Mouse (Mus musculus): ENCODE measurements around the gene Adamts20. TPM values are rescaled to one million over a fixed set of nuclear protein-coding genes. Genes with fewer than 3 reads are reported as not detected.
"Not testable (repeated sequence)": the region's sequence is repeated elsewhere in the genome, so short reads cannot be mapped to it uniquely, and the experiment has no call there.

Adamts20 gene
- polyA plus RNA-seq, 1 experiment from 2014 or later, result 5.6 TPM

- ATAC-seq (ENCODE audit: low read depth), result peak; percentile 92
- Histone ChIP-seq H3K9me3 (ENCODE audit: control insufficient read depth, low read length) (no peaks in the 10 kb centered on the region), H3K27ac (ENCODE audit: low read depth, low read length) (peak overlapping the region; percentile 55; the same call in 1 of the 2 replicates), H3K9ac (replicated peaks; ENCODE audit: low read depth, low read length) (peak overlapping the region; percentile 72), H3K36me3 (ENCODE audit: control insufficient read depth, insufficient read depth, low read length) (no peaks in the 10 kb centered on the region), H3K4me3 (ENCODE audit: low read depth, low read length) (peak overlapping the region; percentile 70), H3K4me2 (ENCODE audit: low read depth, low read length) (peak overlapping the region; percentile 99), H3K4me1 (ENCODE audit: control insufficient read depth, insufficient read depth, low read length) (peaks cover 3% of the 10 kb centered on the region; the same call in 1 of the 2 replicates), H3K27me3 (ENCODE audit: control insufficient read depth, insufficient read depth, low read length) (no peaks in the 10 kb centered on the region)
- WGBS, result under 1% methylated on average over 36 of the region's 65 CpGs
Measured at GRCm38 (mm10) chr15:94404071-94404545, 61.1 kb downstream of the Adamts20 start.

GRCm38 (mm10) chr15:94403461-94404070 lies 61.7 kb downstream of the Adamts20 start:
- peaks cover 3% of the 10 kb centered on the region; the same call in 1 of the 2 replicates for H3K4me1 ChIP-seq (ENCODE audit: control insufficient read depth, insufficient read depth, low read length)
- peak overlapping the region; percentile 70 for H3K4me3 ChIP-seq (ENCODE audit: low read depth, low read length)
- H3K27me3 ChIP-seq (ENCODE audit: control insufficient read depth, insufficient read depth, low read length), result no peaks in the 10 kb centered on the region
- no peaks in the 10 kb centered on the region for H3K9me3 ChIP-seq (ENCODE audit: control insufficient read depth, low read length)
- no peaks in the 10 kb centered on the region for H3K36me3 ChIP-seq (ENCODE audit: control insufficient read depth, insufficient read depth, low read length)
- H3K9ac ChIP-seq (replicated peaks; ENCODE audit: low read depth, low read length), result peak overlapping the region; percentile 72
- WGBS, result 1% methylated on average over 34 of the region's 34 CpGs
- ATAC-seq (ENCODE audit: low read depth), result peak; percentile 68; the same call in 1 of the 2 replicates
- peak overlapping the region; percentile 55; the same call in 1 of the 2 replicates for H3K27ac ChIP-seq (ENCODE audit: low read depth, low read length)
- H3K4me2 ChIP-seq (ENCODE audit: low read depth, low read length), result peak overlapping the region; percentile 99

GRCm38 (mm10) chr15:94403018-94403417 lies 62.2 kb downstream of the Adamts20 start:
- no peaks in the 10 kb centered on the region for H3K27me3 ChIP-seq (ENCODE audit: control insufficient read depth, insufficient read depth, low read length)
- 2% methylated on average over 15 of the region's 15 CpGs for WGBS
- peak overlapping the region; percentile 99 for H3K4me2 ChIP-seq (ENCODE audit: low read depth, low read length)
- no peak for ATAC-seq (ENCODE audit: low read depth)
- H3K9me3 ChIP-seq (ENCODE audit: control insufficient read depth, low read length), result no peaks in the 10 kb centered on the region
- H3K4me1 ChIP-seq (ENCODE audit: control insufficient read depth, insufficient read depth, low read length), result peaks cover 3% of the 10 kb centered on the region; the same call in 1 of the 2 replicates
- peak overlapping the region; percentile 70 for H3K4me3 ChIP-seq (ENCODE audit: low read depth, low read length)
- H3K27ac ChIP-seq (ENCODE audit: low read depth, low read length), result no peak overlapping the region
- peak overlapping the region; percentile 72 for H3K9ac ChIP-seq (replicated peaks; ENCODE audit: low read depth, low read length)
- H3K36me3 ChIP-seq (ENCODE audit: control insufficient read depth, insufficient read depth, low read length), result no peaks in the 10 kb centered on the region

- 43% methylated on average over 7 of the region's 7 CpGs for WGBS
- Histone ChIP-seq H3K36me3 (ENCODE audit: control insufficient read depth, insufficient read depth, low read length) (no peaks in the 10 kb centered on the region), H3K4me2 (ENCODE audit: low read depth, low read length) (no peak overlapping the region)
Measured at GRCm38 (mm10) chr15:94392737-94393136, 72.5 kb downstream of the Adamts20 start.

GRCm38 (mm10) chr15:94390127-94390526 lies 75.1 kb downstream of the Adamts20 start:
- H3K9ac ChIP-seq (replicated peaks; ENCODE audit: low read depth, low read length); H3K27ac ChIP-seq (ENCODE audit: low read depth, low read length); H3K36me3 ChIP-seq (ENCODE audit: control insufficient read depth, insufficient read depth, low read length); H3K4me2 ChIP-seq (ENCODE audit: low read depth, low read length); H3K4me3 ChIP-seq (ENCODE audit: low read depth, low read length); H3K9me3 ChIP-seq (ENCODE audit: control insufficient read depth, low read length); H3K27me3 ChIP-seq (ENCODE audit: control insufficient read depth, insufficient read depth, low read length); H3K4me1 ChIP-seq (ENCODE audit: control insufficient read depth, insufficient read depth, low read length); ATAC-seq (ENCODE audit: low read depth): not testable (repeated sequence)
- 72% methylated on average over 2 of the region's 2 CpGs for WGBS

More at GRCm38 (mm10) chr15:94392737-94393136, 72.5 kb downstream of the Adamts20 start:
- Histone ChIP-seq H3K4me1 (ENCODE audit: control insufficient read depth, insufficient read depth, low read length) (no peaks in the 10 kb centered on the region), H3K27me3 (ENCODE audit: control insufficient read depth, insufficient read depth, low read length) (no peaks in the 10 kb centered on the region), H3K27ac (ENCODE audit: low read depth, low read length) (no peak overlapping the region), H3K4me3 (ENCODE audit: low read depth, low read length) (no peak overlapping the region), H3K9me3 (ENCODE audit: control insufficient read depth, low read length) (no peaks in the 10 kb centered on the region), H3K9ac (replicated peaks; ENCODE audit: low read depth, low read length) (no peak overlapping the region)
- ATAC-seq (ENCODE audit: low read depth), result no peak

- no peaks in the 10 kb centered on the region for H3K4me1 ChIP-seq (ENCODE audit: control insufficient read depth, insufficient read depth, low read length)
- H3K4me2 ChIP-seq (ENCODE audit: low read depth, low read length), result no peak overlapping the region
- no peak overlapping the region for H3K27ac ChIP-seq (ENCODE audit: low read depth, low read length)
- no peaks in the 10 kb centered on the region for H3K36me3 ChIP-seq (ENCODE audit: control insufficient read depth, insufficient read depth, low read length)
- H3K9me3 ChIP-seq (ENCODE audit: control insufficient read depth, low read length), result no peaks in the 10 kb centered on the region
- ATAC-seq (ENCODE audit: low read depth), result no peak
- no peak overlapping the region for H3K9ac ChIP-seq (replicated peaks; ENCODE audit: low read depth, low read length)
- H3K4me3 ChIP-seq (ENCODE audit: low read depth, low read length), result no peak overlapping the region
- WGBS, result 97% methylated on average over 6 of the region's 9 CpGs
- no peaks in the 10 kb centered on the region for H3K27me3 ChIP-seq (ENCODE audit: control insufficient read depth, insufficient read depth, low read length)
Measured at GRCm38 (mm10) chr15:94379425-94379824, 85.8 kb downstream of the Adamts20 start.

GRCm38 (mm10) chr15:94372548-94372947 lies 92.7 kb downstream of the Adamts20 start:
- Histone ChIP-seq H3K36me3 (ENCODE audit: control insufficient read depth, insufficient read depth, low read length) (no peaks in the 10 kb centered on the region), H3K27me3 (ENCODE audit: control insufficient read depth, insufficient read depth, low read length) (no peaks in the 10 kb centered on the region), H3K27ac (ENCODE audit: low read depth, low read length) (no peak overlapping the region), H3K9ac (replicated peaks; ENCODE audit: low read depth, low read length) (no peak overlapping the region), H3K4me3 (ENCODE audit: low read depth, low read length) (no peak overlapping the region), H3K9me3 (ENCODE audit: control insufficient read depth, low read length) (no peaks in the 10 kb centered on the region), H3K4me2 (ENCODE audit: low read depth, low read length) (no peak overlapping the region), H3K4me1 (ENCODE audit: control insufficient read depth, insufficient read depth, low read length) (no peaks in the 10 kb centered on the region)
- WGBS, result 74% methylated on average over 7 of the region's 7 CpGs
- no peak for ATAC-seq (ENCODE audit: low read depth)

GRCm38 (mm10) chr15:94349052-94349451 lies 116.2 kb downstream of the Adamts20 start:
- no peak overlapping the region for H3K9ac ChIP-seq (replicated peaks; ENCODE audit: low read depth, low read length)
- H3K27ac ChIP-seq (ENCODE audit: low read depth, low read length), result no peak overlapping the region
- H3K27me3 ChIP-seq (ENCODE audit: control insufficient read depth, insufficient read depth, low read length), result no peaks in the 10 kb centered on the region
- no peak overlapping the region for H3K4me2 ChIP-seq (ENCODE audit: low read depth, low read length)
- no peaks in the 10 kb centered on the region for H3K9me3 ChIP-seq (ENCODE audit: control insufficient read depth, low read length)
- H3K4me3 ChIP-seq (ENCODE audit: low read depth, low read length), result no peak overlapping the region
- H3K4me1 ChIP-seq (ENCODE audit: control insufficient read depth, insufficient read depth, low read length), result no peaks in the 10 kb centered on the region
- ATAC-seq (ENCODE audit: low read depth), result no peak
- 93% methylated on average over 18 of the region's 18 CpGs for WGBS
- no peaks in the 10 kb centered on the region for H3K36me3 ChIP-seq (ENCODE audit: control insufficient read depth, insufficient read depth, low read length)

- Histone ChIP-seq H3K27me3 (ENCODE audit: control insufficient read depth, insufficient read depth, low read length) (no peaks in the 10 kb centered on the region), H3K4me3 (ENCODE audit: low read depth, low read length) (no peak overlapping the region), H3K9me3 (ENCODE audit: control insufficient read depth, low read length) (no peaks in the 10 kb centered on the region), H3K4me1 (ENCODE audit: control insufficient read depth, insufficient read depth, low read length) (no peaks in the 10 kb centered on the region), H3K4me2 (ENCODE audit: low read depth, low read length) (no peak overlapping the region), H3K9ac (replicated peaks; ENCODE audit: low read depth, low read length) (no peak overlapping the region), H3K27ac (ENCODE audit: low read depth, low read length) (no peak overlapping the region), H3K36me3 (ENCODE audit: control insufficient read depth, insufficient read depth, low read length) (no peaks in the 10 kb centered on the region)
- no peak for ATAC-seq (ENCODE audit: low read depth)
- WGBS, result 95% methylated on average over 5 of the region's 5 CpGs
Measured at GRCm38 (mm10) chr15:94344317-94344716, 120.9 kb downstream of the Adamts20 start.

Measured in neural tube, embryonic 14.5 days (tissue).